Mouse (Mus musculus) left cerebral cortex, postnatal 4 days (tissue): ENCODE measurements around the gene Exoc6. TPM values are rescaled to one million over a fixed set of nuclear protein-coding genes. Genes with fewer than 3 reads are reported as not detected.
A peak's percentile ranks its signal among the peaks of the same experiment; 100 is the strongest.

Experiments
- DNase-seq: peaks from one replicate; pipeline ENCODE4 v3.0.0-alpha.2; 2022
- intact Hi-C: fragments of 180-260 bp; cut with DNase I; formaldehyde crosslinking; loops from one replicate; pipeline ENCODE4 v1.15.1; 2025
- total RNA-seq, 2 experiments: library from RNA; stranded (reverse); gene quantifications; 2 replicates each; pipeline ENCODE4 v1.2.3; 2021

Exoc6 gene
- total RNA-seq, 2 experiments from 2014 or later, result 54.5 to 55.5 TPM

DNA sequence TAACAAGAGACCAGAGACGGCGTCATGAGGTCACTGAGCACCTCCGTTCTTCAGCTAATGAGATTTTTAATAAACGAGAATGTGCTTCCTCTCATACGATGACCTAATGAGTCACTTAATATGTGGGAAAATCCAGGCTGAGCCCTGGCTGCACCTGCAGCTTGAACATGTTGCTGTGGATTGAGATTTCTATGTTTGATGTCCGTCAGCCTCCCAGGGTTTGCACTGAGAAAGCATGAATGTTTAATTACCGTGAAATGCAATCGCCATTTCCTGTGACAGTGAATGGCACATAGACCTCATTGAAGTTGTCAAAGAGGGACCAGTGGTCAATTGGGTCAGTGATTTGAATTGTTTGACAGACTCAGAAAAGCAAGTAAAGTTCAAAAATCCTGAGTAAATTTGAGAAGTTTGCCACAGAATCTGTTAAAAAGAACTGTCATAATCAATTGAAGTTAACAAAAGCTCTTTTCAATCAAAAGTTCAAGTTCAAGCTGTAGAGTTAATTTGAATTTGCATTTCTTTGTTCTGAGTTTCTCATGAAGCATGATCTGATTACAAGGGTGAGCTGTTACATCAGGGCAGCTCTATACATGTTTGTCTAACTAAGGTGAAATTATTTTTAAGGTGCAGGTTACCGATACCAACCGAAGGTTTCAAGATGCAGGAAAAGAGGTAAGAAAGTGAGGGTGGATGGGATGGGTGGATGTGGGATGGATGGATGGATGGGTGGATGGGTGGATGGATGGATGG is 20.9 kb downstream of the Exoc6 start:
- intact Hi-C loops, result no loop called here
- DNase-seq, result no peak

DNA sequence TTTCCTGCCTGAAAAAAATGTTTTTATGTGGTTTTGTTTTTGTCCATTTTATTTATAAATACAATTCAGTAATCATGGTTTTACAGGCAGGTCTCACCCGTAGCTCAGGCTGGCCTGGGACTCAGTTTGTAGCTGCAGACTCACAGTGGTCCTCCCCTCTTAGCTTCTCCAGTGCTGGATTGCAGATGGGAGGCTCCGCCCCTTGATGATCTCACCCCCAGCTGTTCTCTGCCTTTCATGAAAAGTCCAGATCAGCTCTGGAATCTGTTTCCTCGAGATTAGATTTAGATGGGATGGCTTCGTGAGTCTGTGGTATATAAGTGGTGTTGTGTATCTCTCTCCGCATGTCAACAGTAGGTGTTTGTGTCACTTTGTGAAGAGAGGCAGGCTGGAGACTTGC is 24.6 kb downstream of the Exoc6 start:
- DNase-seq, result no peak
- intact Hi-C loops, result no loop called here

GRCm38 (mm10) chr19:37579607-37580006 is 29.4 kb downstream of the Exoc6 start:
- intact Hi-C loops, result no loop called here
- DNase-seq, result no peak

- DNase-seq, result no peak
- intact Hi-C loops, result no loop called here
Measured at GRCm38 (mm10) chr19:37580438-37580837, 30.2 kb downstream of the Exoc6 start.

DNA sequence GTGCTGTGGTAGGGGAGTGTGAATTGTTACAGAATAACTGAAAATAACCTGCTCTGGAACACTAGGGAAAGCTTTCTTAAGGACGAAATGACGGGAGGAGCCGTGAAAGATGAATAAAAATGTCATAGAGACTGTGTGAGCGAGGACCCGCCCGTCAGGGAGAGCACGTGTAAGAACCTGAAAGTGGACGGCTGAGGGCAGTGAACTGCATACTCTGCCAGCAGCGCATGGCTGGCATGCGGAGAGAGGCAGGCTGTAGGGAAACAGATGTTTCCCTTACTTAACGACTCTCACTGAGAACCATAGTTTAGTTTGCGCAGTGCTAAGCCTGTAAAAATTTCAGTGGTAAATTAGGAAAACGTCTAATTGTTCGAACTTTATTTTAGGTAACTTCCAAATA is 35.0 kb downstream of the Exoc6 start:
- intact Hi-C loops, result no loop called here
- no peak for DNase-seq

DNA sequence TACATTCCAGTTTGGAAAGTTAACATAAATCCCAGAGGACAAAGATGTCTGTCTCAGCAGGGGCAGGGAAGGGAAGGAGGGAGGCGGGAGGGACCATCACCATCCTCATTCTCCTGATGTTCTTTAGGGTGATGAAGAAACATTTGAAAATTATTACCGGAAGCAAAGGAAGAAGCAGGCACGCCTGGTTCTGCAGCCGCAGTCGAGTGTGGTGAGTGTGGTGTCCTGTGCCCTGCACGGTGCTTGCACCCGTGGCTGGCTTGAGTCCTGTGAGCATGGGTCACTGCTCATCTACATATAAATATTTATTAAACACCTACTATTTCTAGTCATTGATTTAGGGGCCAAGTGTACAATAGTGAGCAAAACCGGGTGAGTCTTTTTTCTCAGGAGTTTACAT is 35.5 kb downstream of the Exoc6 start:
- intact Hi-C loops, result no loop called here
- DNase-seq, result no peak

GRCm38 (mm10) chr19:37590544-37590943 is 40.3 kb downstream of the Exoc6 start:
- no peak for DNase-seq
- intact Hi-C loops, result no loop called here

DNA sequence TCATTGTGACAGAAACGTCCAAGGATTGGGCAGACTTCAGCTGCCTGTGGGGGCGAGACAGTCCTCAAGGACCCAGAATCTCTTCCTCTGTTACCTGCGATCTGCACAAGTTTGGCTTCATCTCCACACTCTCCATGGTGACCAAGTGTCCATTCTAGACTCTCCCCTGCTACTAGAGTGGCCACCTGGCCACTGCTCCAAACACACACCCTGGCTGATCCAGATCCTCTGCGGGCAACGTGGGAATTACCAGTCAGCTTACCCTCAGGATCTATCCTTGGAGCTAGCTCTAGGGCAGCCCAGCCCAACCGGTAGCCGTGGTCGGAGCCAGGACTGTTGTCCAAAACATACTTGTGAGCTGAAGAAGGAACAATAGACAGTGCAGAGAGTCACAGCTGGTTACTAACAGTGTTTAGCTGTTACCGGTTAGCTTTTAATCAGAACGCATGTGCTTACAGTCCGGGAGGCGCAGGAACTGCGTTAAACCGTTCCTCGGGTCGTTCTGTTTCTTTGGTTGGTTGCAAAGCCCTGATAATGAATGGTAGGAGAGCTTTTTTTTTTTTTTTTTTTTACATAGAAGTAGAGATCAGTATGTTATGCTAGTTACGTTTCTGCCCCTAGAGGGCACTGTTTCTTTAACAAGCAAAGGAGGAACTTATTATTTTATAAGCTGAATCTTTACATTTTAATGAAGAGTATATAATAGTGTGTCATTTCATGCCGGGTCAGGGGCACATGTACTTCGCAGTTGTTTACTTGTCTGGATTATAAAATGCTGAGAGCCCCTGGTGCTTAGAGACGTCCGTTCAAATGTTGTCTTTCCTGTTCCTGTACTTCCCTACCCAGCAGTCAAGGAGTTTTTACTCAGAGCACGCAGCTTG is 52.0 kb downstream of the Exoc6 start:
- DNase-seq, result peak; percentile 8
- intact Hi-C loops, result loop anchor here (10.0 kb wide), 1 partner anchor 283 kb away; no protein-coding TSS in a partner anchor

DNA sequence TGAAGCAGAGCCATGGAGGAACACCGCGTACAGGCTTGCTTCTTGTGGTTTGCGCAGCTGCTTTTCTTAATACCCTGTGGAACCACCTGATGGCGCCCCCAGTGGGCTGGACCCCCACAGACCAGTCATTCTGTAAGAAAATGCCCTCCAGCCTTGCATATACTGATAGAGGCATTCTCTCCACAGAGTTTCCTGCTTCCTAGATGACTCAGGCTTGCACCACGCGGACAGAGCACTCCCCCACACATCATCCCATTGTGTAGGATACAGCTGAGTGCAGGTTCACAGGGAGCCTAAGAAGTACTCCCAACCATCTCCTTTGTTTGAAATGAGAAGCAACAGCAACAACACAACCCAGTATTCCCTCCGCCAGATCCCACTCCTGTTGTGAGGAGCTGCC is 59.8 kb downstream of the Exoc6 start:
- intact Hi-C loops, result loop anchor here (10.0 kb wide), 1 partner anchor 275 kb away; no protein-coding TSS in a partner anchor
- no peak for DNase-seq

- intact Hi-C loops, result no loop called here
- no peak for DNase-seq
Measured at GRCm38 (mm10) chr19:37612893-37613292, 62.7 kb downstream of the Exoc6 start.

GRCm38 (mm10) chr19:37615039-37615630 is 64.9 kb downstream of the Exoc6 start:
- no peak for DNase-seq
- intact Hi-C loops, result no loop called here

GRCm38 (mm10) chr19:37647994-37648393 is 97.8 kb downstream of the Exoc6 start:
- DNase-seq, result no peak

DNA sequence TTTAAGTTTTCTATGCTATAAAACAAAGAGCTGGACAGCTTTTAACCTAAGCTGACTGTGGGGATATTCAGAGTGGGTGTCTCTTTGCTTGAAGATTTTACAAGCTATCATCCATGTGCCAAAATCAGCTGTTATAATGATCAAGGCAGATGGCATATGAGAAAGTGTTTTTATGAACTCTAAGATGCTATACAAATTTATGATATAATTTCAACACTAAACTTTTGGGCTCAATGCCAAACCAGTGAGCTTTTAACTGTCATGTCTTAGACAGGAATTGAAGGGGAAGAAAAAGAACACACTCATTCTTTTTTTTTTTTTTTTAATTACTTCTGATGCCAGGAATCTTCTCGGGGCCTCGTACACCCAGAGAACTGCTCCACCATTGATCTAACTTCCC is 100.3 kb downstream of the Exoc6 start:
- no peak for DNase-seq

More at GRCm38 (mm10) chr19:37647994-37648393, 97.8 kb downstream of the Exoc6 start:
- intact Hi-C loops, result no loop called here

DNA sequence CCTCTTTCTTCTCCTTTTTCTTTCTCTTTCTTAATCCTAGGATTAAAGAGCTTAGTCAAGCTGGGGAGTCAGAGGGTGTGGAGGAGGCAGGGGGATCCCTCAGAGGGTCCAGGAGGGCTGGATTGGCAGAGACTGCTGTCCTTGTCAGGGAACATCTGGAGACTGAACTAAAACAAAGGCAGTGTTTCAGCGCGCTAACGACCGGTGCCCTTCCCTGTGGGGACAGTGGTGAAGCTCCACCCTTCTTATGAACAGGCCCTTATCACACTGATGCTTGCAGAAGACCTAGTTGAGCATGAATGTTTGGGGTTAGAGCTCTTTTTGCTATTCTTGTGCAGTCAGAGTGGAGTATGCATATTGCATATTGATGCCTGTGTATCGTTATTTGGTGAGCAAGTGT is 103.8 kb downstream of the Exoc6 start:
- DNase-seq, result no peak
- intact Hi-C loops, result no loop called here

More for the DNA sequence above, 100.3 kb downstream of the Exoc6 start:
- intact Hi-C loops, result no loop called here

GRCm38 (mm10) chr19:37656441-37656840 is 106.2 kb downstream of the Exoc6 start:
- no peak for DNase-seq
- intact Hi-C loops, result no loop called here

GRCm38 (mm10) chr19:37665256-37665655 is 115.0 kb downstream of the Exoc6 start:
- intact Hi-C loops, result no loop called here
- no peak for DNase-seq

DNA sequence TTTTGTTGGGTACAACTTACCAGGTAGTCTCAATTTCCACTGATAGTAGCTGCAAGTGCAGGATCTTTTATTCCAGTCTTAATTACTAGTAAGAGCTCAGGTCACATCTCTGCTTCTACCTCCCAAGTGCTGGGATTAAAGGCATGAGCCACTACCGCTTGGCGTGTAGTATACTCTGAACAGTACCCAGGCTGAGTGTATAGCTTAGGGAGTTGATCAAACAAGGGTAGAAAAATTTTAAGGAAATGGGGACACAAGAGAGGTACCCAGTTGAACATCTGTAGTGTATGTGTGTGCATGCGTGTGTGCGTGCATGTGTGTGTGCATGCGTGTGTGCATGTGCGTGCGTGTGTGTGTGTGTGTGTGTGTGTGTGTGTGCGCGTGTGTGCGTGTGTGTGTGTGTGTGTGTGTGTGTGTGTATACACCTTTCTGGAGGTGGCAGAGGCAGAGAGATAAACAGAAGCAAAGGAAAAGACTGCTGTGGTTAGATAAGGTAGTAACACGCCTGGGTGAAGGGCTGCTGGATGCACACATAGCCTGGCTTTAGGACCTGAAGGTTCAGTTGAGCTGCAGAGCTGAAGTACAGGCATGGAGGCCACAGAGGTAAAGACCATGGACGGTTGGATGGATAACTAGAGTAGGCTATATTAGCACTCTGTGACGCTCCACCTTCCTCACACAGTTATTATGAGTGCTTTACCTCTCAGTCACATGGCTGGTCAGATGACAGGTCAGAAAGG is 117.8 kb downstream of the Exoc6 start:
- DNase-seq, result no peak
- intact Hi-C loops, result no loop called here

- intact Hi-C loops, result no loop called here
Measured at GRCm38 (mm10) chr19:37668657-37669056, 118.4 kb downstream of the Exoc6 start.

DNA sequence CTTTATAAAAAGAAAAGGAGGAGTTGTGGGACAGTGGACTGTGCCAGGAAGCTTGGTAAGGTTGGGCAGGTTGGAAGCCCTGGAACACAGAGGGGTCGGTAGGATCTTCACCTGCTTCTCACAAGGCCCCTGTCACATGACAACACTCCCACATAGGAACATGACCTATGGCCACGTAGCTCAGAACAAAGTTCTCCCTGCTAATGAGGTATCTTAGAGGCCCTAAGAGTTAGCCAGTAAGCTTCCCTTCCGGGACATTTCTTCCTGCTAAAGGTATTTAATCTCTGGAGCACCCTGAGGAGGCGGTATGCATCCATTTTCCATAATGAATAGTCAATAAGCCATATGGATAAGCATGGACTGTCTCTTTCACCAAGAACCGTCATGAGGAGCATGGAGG is 119.3 kb downstream of the Exoc6 start:
- intact Hi-C loops, result no loop called here
- DNase-seq, result no peak

More at GRCm38 (mm10) chr19:37668657-37669056, 118.4 kb downstream of the Exoc6 start:
- no peak for DNase-seq

GRCm38 (mm10) chr19:37673393-37673792 is 123.2 kb downstream of the Exoc6 start:
- DNase-seq, result no peak
- intact Hi-C loops, result no loop called here

GRCm38 (mm10) chr19:37685281-37685680 is 135.1 kb downstream of the Exoc6 start, which contains the start of gene Cyp26c1:
Gene Cyp26c1 (plus strand): TSS chr19:37685581.
- intact Hi-C loops, result no loop called here
- no peak for DNase-seq
